Mouse (Mus musculus) hindbrain, embryonic 14.5 days (tissue): ENCODE results near the gene Nab1. TPM values are rescaled to one million over a fixed set of nuclear protein-coding genes. Genes with fewer than 3 reads are reported as not detected.

Experiments used
- ATAC-seq: fragments of 200-750 bp; cut with Nextera tagmentation; 2 replicates; pipeline ENCODE4 v1.8.0; 2017; ENCODE audit warnings: moderate number of reproducible peaks, mild to moderate bottlenecking, moderate TSS enrichment, moderate library complexity; ENCODE audit not compliant: low FRiP score
- DNase-seq: peaks from one replicate; pipeline ENCODE4 v3.0.0-alpha.2; 2015; ENCODE audit warnings: low spot score
- H3K27ac ChIP-seq: fragments of 300-500 bp; sonication (generic); 2 replicates; pipeline ENCODE4 v1.5.1; 2014; ENCODE audit warnings: mild to moderate bottlenecking, moderate library complexity
- H3K27me3 ChIP-seq: fragments of 300-500 bp; sonication (generic); 2 replicates; pipeline ENCODE4 v1.6.1; 2014; ENCODE audit warnings: mild to moderate bottlenecking, low read length, mixed read lengths; ENCODE audit not compliant: control insufficient read depth, insufficient read depth
- H3K36me3 ChIP-seq: fragments of 300-500 bp; sonication (generic); replicated peaks from 2 replicates; pipeline ENCODE4 v1.6.1; 2014; ENCODE audit not compliant: control insufficient read depth, insufficient read depth
- H3K4me1 ChIP-seq: fragments of 300-500 bp; sonication (generic); replicated peaks from 2 replicates; pipeline ENCODE4 v1.6.1; 2014; ENCODE audit warnings: antibody characterized with exemption, low read length, mixed read lengths; ENCODE audit not compliant: control insufficient read depth, insufficient read depth
- H3K4me2 ChIP-seq: fragments of 300-500 bp; sonication (generic); replicated peaks from 2 replicates; pipeline ENCODE4 v1.6.1; 2014; ENCODE audit warnings: mild to moderate bottlenecking, moderate library complexity
- H3K4me3 ChIP-seq: fragments of 300-500 bp; sonication (generic); replicated peaks from 2 replicates; pipeline ENCODE4 v1.5.1; 2014; ENCODE audit warnings: mild to moderate bottlenecking, low read length
- H3K9ac ChIP-seq: fragments of 300-500 bp; sonication (generic); 2 replicates; pipeline ENCODE4 v1.6.1; 2014
- H3K9me3 ChIP-seq: fragments of 300-500 bp; sonication (generic); 2 replicates; pipeline ENCODE4 v1.6.1; 2016; ENCODE audit warnings: low read length; ENCODE audit not compliant: control insufficient read depth
- WGBS: fragments of 180-500 bp; shearing (Covaris S2); extraction: QIAGEN DNeasy Blood & Tissue Kit; methylation state at CpG from one replicate; pipeline ENCODE4 v1.1.7; 2014; 5-methylcytosine and 5-hydroxymethylcytosine counted together
- polyA plus RNA-seq: library from polyadenylated mRNA; unstranded; fragments of >200 nt; fragmentation: Nextera tagmentation; extraction: Ambion mirVana; gene quantifications from 2 replicates; pipeline ENCODE4 v1.2.1, GENCODE M21; 2014

The Nab1 gene
- polyA plus RNA-seq, 1 experiment from 2014 or later, result 13.2 TPM

- no peak for DNase-seq
- Histone ChIP-seq H3K4me1 (no peaks in the 10 kb centered on the region), H3K9ac (no peak overlapping the region), H3K4me3 (no peak overlapping the region), H3K4me2 (no peak overlapping the region), H3K36me3 (peaks cover 11% of the 10 kb centered on the region; the same call in 1 of the 2 replicates), H3K27me3 (no peaks in the 10 kb centered on the region), H3K27ac (no peak overlapping the region), H3K9me3 (no peaks in the 10 kb centered on the region)
- 90% methylated on average over 6 of the region's 6 CpGs for WGBS
- no peak for ATAC-seq
These were observed 37.2 kb downstream of the Nab1 start for GRCm38 (mm10) chr1:52463305-52463704.

GRCm38 (mm10) chr1:52456571-52456970 lies 43.9 kb downstream of the Nab1 start:
- no peak overlapping the region for H3K9ac ChIP-seq
- no peaks in the 10 kb centered on the region for H3K9me3 ChIP-seq
- ATAC-seq (no peak), DNase-seq (no peak)
- H3K27ac ChIP-seq, result no peak overlapping the region
- H3K36me3 ChIP-seq, result peaks cover 6% of the 10 kb centered on the region; the same call in 1 of the 2 replicates
- H3K27me3 ChIP-seq, result no peaks in the 10 kb centered on the region
- H3K4me2 ChIP-seq, result no peak overlapping the region
- H3K4me1 ChIP-seq, result no peaks in the 10 kb centered on the region
- H3K4me3 ChIP-seq, result no peak overlapping the region
- 40% methylated on average over 7 of the region's 7 CpGs for WGBS

DNA sequence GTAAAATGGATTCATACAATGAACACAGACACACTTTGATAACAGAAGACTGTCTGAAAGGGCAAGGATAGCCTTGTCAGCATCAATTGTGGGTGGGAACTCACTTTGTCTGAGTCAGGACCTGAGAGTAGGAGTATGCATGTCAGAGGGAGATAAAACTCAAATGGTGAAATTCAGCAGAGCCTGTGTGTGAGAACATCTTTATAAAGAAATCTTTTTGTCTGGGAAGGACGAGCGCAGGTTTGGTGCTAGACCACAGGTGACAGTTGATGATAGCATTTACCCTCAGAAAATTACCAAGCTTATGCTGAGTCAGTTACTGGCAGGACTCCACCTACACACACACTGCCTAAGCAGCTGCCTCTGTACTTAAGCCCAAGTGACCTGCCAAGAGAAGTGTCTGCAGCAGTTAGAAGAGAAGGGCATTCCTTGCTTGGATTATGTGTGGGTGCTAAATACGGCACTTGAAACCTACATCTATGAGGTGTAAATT lies 45.9 kb downstream of the Nab1 start:
- no peak overlapping the region for H3K4me2 ChIP-seq
- DNase-seq (no peak), ATAC-seq (no peak)
- H3K9me3 ChIP-seq, result no peaks in the 10 kb centered on the region
- H3K9ac ChIP-seq, result no peak overlapping the region
- H3K36me3 ChIP-seq, result peaks cover 6% of the 10 kb centered on the region; the same call in 1 of the 2 replicates
- H3K27ac ChIP-seq, result no peak overlapping the region
- no peaks in the 10 kb centered on the region for H3K4me1 ChIP-seq
- H3K4me3 ChIP-seq, result no peak overlapping the region
- 89% methylated on average over 3 of the region's 3 CpGs for WGBS
- H3K27me3 ChIP-seq, result no peaks in the 10 kb centered on the region

DNA sequence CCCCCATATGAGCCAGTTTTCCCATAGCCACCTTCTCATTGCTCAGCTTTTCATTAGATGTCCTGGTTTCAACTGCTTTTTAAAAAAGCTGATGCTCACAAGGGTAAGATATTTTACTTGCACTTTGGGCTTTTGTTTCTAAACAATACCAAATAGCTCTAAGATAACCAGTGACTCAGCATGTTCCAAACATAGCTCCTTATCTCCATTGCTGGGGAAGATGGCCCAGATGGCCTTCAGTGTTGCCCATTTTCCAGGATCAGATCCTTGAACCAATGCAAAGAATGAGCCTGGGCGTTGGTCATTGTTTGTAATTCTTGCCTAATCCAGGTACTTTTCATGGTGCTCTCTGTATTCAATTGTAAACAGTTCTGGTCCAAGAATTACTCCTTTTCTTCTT lies 49.1 kb downstream of the Nab1 start:
- 82% methylated on average over 1 of the region's 1 CpGs for WGBS
- ATAC-seq (no peak), DNase-seq (no peak)
- Histone ChIP-seq H3K9me3 (no peaks in the 10 kb centered on the region), H3K4me2 (no peak overlapping the region), H3K4me3 (no peak overlapping the region), H3K27ac (no peak overlapping the region), H3K9ac (no peak overlapping the region), H3K4me1 (no peaks in the 10 kb centered on the region), H3K27me3 (no peaks in the 10 kb centered on the region), H3K36me3 (no peaks in the 10 kb centered on the region)

DNA sequence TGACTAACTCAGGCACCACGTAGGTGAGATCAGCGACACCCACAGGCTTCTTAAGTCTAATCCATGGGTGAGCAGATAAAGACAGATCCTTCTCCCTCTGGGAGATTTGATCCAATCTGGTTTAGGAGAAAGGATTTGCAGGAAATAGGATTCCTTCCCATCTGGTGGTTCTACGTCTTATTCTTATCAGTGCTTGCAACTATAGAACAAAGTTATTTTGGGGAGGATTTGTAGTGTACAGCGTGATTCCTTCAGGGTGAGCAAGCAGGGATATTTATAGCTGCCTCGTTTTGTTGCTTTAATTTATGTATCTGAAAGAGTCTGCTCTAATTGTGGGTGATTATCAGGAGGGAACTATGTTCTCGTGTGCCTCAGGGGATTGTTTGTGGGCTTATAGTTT lies 64.6 kb downstream of the Nab1 start:
- 72% methylated on average over 6 of the region's 6 CpGs for WGBS

GRCm38 (mm10) chr1:52434085-52434484 lies 66.4 kb downstream of the Nab1 start:
- Histone ChIP-seq H3K4me3 (no peak overlapping the region), H3K4me1 (no peaks in the 10 kb centered on the region), H3K36me3 (no peaks in the 10 kb centered on the region), H3K27ac (no peak overlapping the region), H3K9ac (no peak overlapping the region), H3K27me3 (no peaks in the 10 kb centered on the region), H3K9me3 (no peaks in the 10 kb centered on the region), H3K4me2 (no peak overlapping the region)
- 89% methylated on average over 4 of the region's 4 CpGs for WGBS
- ATAC-seq (no peak), DNase-seq (no peak)

More for the DNA sequence above, 64.6 kb downstream of the Nab1 start:
- H3K36me3 ChIP-seq, result no peaks in the 10 kb centered on the region
- DNase-seq (no peak), ATAC-seq (no peak)
- H3K9ac ChIP-seq, result no peak overlapping the region
- H3K4me1 ChIP-seq, result no peaks in the 10 kb centered on the region
- H3K4me3 ChIP-seq, result no peak overlapping the region
- no peak overlapping the region for H3K4me2 ChIP-seq
- H3K27ac ChIP-seq, result no peak overlapping the region
- H3K9me3 ChIP-seq, result no peaks in the 10 kb centered on the region
- no peaks in the 10 kb centered on the region for H3K27me3 ChIP-seq

DNA sequence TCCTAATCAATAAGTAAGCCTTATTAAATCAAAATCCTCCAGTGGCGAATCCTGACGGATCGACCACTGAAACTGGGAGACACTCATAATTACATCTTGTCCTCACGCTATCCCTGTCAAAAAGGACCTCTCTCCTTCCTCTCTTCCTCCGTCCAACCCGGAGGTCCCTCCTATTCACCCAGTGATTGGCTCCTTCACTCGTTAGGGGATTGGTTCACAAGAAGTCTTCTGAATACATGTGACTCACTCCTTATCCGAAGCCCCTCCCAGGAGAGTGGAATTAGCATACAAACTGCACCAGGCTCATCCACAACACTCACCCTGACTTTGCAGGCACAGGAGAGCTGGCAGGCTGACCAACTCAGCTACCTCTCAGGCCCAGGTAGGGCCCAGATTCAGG lies 68.7 kb downstream of the Nab1 start:
- Histone ChIP-seq H3K27me3 (no peaks in the 10 kb centered on the region), H3K27ac (no peak overlapping the region), H3K4me3 (no peak overlapping the region), H3K9ac (no peak overlapping the region), H3K36me3 (no peaks in the 10 kb centered on the region), H3K4me2 (no peak overlapping the region), H3K9me3 (no peaks in the 10 kb centered on the region), H3K4me1 (no peaks in the 10 kb centered on the region)
- 79% methylated on average over 8 of the region's 8 CpGs for WGBS
- ATAC-seq (no peak), DNase-seq (no peak)

DNA sequence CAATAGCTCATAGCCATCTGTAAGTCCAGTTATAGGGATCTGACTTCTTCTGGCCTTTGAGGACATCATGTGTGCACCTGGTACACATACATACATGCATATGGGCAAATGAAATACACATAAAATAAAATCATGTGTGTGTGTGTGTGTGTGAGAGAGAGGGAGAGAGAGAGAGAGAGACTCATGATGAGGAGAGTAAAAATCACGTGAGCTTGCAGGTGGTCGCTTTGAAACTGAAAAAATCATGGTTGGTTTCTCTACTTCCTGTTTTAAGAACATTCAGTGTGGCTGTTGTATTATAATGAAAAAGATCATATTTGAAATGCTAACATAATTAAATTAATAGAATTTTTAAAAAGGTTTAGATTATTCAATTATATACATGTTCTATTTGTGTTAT lies 69.9 kb downstream of the Nab1 start:
- Histone ChIP-seq H3K36me3 (no peaks in the 10 kb centered on the region), H3K4me2 (no peak overlapping the region)

GRCm38 (mm10) chr1:52430116-52430515 lies 70.4 kb downstream of the Nab1 start:
- Histone ChIP-seq H3K27me3 (no peaks in the 10 kb centered on the region), H3K36me3 (no peaks in the 10 kb centered on the region), H3K4me3 (no peak overlapping the region), H3K9me3 (no peaks in the 10 kb centered on the region), H3K9ac (no peak overlapping the region), H3K4me1 (no peaks in the 10 kb centered on the region), H3K27ac (no peak overlapping the region), H3K4me2 (no peak overlapping the region)
- WGBS, result 90% methylated on average over 1 of the region's 1 CpGs
- DNase-seq (no peak), ATAC-seq (no peak)

More for the DNA sequence above, 69.9 kb downstream of the Nab1 start:
- H3K4me1 ChIP-seq, result no peaks in the 10 kb centered on the region
- H3K27me3 ChIP-seq, result no peaks in the 10 kb centered on the region
- WGBS, result 90% methylated on average over 2 of the region's 2 CpGs
- H3K4me3 ChIP-seq, result no peak overlapping the region
- H3K9me3 ChIP-seq, result no peaks in the 10 kb centered on the region
- H3K9ac ChIP-seq, result no peak overlapping the region
- H3K27ac ChIP-seq, result no peak overlapping the region
- no peak for DNase-seq
- ATAC-seq, result no peak

- Histone ChIP-seq H3K4me3 (no peak overlapping the region), H3K27me3 (no peaks in the 10 kb centered on the region), H3K4me2 (no peak overlapping the region), H3K36me3 (no peaks in the 10 kb centered on the region), H3K9me3 (no peaks in the 10 kb centered on the region), H3K4me1 (no peaks in the 10 kb centered on the region), H3K27ac (no peak overlapping the region), H3K9ac (no peak overlapping the region)
- DNase-seq (no peak), ATAC-seq (no peak)
- WGBS, result 69% methylated on average over 2 of the region's 2 CpGs
These were observed 72.5 kb downstream of the Nab1 start for GRCm38 (mm10) chr1:52427841-52428464.
